Mouse (Mus musculus) MEL (cell line): ENCODE data around the gene Ust.

Experiments
- CHD1 ChIP-seq: IDR thresholded peaks from 2 replicates; pipeline ENCODE4 v1.6.1; 2012; ENCODE audit warnings: low read depth, mild to moderate bottlenecking, inconsistent platforms, low read length, improper control_type of control experiment
- CTCF ChIP-seq, 3 experiments: IDR thresholded peaks in 2 of 3; conservative IDR thresholded peaks in 1 of 3; 2 replicates each; pipeline ENCODE4 v1.5.1; 2011 to 2012; ENCODE audit warnings: low read length in 3 of 3, low read depth in 2 of 3, mild to moderate bottlenecking in 2 of 3, improper control_type of control experiment in 1 of 3, inconsistent platforms in 1 of 3, mixed read lengths in 1 of 3, moderate library complexity in 1 of 3; ENCODE audit not compliant: control insufficient read depth in 1 of 3, insufficient read depth in 1 of 3, poor library complexity in 1 of 3, severe bottlenecking in 1 of 3
- E2F4 ChIP-seq: IDR thresholded peaks from 2 replicates; pipeline ENCODE4 v1.6.1; 2011; ENCODE audit warnings: low read depth, low read length, improper control_type of control experiment, borderline replicate concordance
- ELF1 ChIP-seq: IDR thresholded peaks from 2 replicates; pipeline ENCODE4 v1.6.1; 2014; ENCODE audit warnings: low read depth, mild to moderate bottlenecking, inconsistent platforms, low read length, improper control_type of control experiment, moderate library complexity
- JUND ChIP-seq: IDR thresholded peaks from 2 replicates; pipeline ENCODE4 v1.6.1; 2011; ENCODE audit warnings: low read depth, mild to moderate bottlenecking, improper control_type of control experiment, low read length
- MXI1 ChIP-seq: IDR thresholded peaks from 2 replicates; pipeline ENCODE4 v1.6.1; 2011; ENCODE audit warnings: mild to moderate bottlenecking, low read depth, low read length, improper control_type of control experiment
- MYC ChIP-seq: IDR thresholded peaks from 2 replicates; pipeline ENCODE4 v1.6.1; 2011; ENCODE audit warnings: low read depth, mild to moderate bottlenecking, low read length, improper control_type of control experiment, moderate library complexity
- POLR2A ChIP-seq, 2 experiments: IDR thresholded peaks; 2 replicates each; pipeline ENCODE4 v1.6.1; 2011 to 2012; ENCODE audit warnings: low read length in 2 of 2, mild to moderate bottlenecking in 2 of 2, control low read depth in 1 of 2, improper control_type of control experiment in 1 of 2, low read depth in 1 of 2, moderate library complexity in 1 of 2; ENCODE audit not compliant: control insufficient read depth in 1 of 2, insufficient read depth in 1 of 2, poor library complexity in 1 of 2
- POLR2AphosphoS2 ChIP-seq: IDR thresholded peaks from 2 replicates; pipeline ENCODE4 v1.6.1; 2011; ENCODE audit warnings: low read length, improper control_type of control experiment

DNA sequence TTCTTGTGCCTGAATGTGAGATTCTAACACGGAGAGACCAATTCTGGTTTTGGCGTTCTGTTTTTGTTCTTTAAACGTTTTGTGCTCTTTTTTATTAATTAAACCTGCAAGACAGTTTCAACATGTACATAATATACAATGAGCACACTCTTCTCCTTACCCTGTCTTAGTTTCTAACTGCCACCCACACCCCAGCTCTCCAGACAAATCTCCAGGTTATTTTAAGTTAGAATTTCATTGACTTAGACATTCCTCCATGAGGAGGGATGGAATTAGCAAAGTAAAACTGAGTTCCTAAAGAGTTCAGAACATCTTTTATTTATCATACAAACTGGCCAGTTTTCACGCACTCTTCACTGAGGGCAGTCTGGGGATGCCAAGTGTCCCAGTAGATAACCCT, 248.9 kb downstream of the Ust start:
- no peak for TF ChIP-seq CTCF (IDR thresholded peaks at IDR 0.05 in 2 of 3, conservative IDR thresholded peaks at IDR 0.05 in 1 of 3; ENCODE audit: control insufficient read depth in 1 of 3, insufficient read depth in 1 of 3, low read depth in 2 of 3, low read length in 3 of 3, poor library complexity in 1 of 3, severe bottlenecking in 1 of 3)
- no peak for TF ChIP-seq POLR2AphosphoS2
- TF ChIP-seq CHD1 = no peak
- no peak for TF ChIP-seq E2F4
- no peak for TF ChIP-seq POLR2A (IDR thresholded peaks at IDR 0.05; ENCODE audit: control insufficient read depth in 1 of 2, insufficient read depth in 1 of 2, low read depth in 1 of 2, low read length in 2 of 2, poor library complexity in 1 of 2)
- no peak for TF ChIP-seq MXI1
- TF ChIP-seq MYC = no peak
- no peak for TF ChIP-seq JUND
- no peak for TF ChIP-seq ELF1
